Mouse (Mus musculus) lung, postnatal 36 days (tissue): ENCODE results near the gene Iqschfp.

Experiments
- DNase-seq: peaks from one replicate; pipeline ENCODE4 v3.0.0; 2022; ENCODE audit warnings: mixed read lengths

The Iqschfp gene

DNA sequence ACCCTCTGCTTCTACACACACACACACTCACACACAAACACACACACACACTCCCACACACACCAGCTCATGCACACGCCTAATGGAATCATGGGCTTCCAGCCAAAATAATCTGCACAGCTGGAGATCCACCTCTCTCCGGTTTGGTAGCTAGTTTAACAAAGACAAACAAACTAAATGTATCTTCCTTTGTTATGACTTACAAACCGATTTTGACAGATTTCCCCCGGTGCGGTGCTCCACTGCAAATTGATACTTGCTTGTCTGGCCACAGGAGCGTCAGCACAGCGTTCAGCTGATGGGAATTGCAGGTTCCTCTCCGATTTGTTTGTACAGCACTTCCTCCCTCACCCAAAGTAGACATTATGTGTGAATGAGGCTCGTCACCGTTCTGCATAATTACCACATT is 483.1 kb downstream of the Iqschfp start:
- DNase-seq, result no peak

DNA sequence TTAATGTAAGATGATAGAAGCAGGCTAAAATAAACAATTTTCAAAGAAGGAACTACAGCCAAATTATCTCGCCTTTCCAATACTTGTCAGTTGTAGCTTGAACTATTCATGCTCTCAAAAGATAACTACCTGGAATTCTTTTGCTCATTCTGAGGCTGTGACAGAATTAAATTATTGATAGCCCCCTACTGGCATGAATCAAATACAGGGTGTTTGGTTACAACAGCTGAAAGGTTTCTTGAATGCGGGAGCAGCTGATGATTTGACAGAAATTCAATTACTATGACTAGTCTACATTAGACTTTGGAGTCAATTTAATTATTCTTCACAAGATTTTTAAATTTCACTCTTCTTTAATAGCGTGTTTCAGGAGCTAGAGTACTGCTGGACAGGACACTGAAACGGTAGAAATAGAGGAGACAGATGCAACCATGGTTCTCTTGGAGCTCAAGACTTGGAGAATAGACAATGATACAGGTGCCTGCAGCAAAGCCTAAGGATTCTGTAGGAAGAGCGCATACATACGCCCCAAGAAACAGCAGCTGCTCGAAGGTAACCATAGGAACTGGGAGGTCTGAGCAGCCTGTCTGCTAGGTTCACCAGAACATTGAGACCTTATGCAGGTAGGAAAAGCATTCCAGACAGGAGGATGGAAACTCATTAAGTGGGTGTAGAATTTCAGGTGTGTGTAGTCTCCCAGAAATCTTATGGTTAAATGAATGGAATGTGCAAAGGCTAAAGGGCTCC is 485.6 kb downstream of the Iqschfp start:
- no peak for DNase-seq

DNA sequence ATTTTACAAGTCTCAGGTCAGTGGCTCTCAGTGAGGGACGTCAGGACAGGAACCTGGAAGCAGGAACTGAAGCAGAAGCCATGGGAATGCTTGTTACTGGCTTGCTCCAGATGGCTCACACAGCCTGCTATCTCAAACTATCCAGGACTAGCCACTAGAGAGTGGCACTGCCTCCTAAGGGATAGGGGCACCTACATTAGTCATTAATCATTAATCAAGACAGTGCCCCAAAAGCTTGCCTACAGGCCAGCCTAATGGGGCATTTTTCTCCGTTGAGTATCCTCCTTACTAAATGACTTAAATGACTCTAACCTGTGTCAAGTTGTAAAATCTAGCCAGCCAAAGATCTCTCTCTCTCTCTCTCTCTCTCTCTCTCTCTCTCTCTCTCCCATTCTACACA is 486.8 kb downstream of the Iqschfp start:
- DNase-seq, result no peak

DNA sequence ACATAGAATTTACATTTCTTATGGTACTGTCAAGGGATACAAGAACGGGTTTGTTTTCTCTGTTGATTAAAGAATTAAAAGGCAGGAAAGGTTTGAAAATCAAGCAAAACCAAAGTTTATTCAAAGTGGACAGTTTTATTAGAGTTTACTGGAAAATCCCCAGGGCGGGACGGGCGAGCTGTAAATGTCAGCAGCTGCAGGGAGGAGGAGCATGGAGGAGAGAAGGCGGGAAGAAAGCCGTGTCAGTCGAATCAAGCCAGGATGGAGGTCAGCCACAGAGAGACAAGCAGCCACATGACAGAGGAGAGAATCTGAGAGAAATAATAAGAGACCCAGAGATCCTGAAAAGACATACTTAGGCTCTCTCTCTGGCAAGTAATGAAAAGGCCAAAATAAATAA is 487.2 kb downstream of the Iqschfp start:
- peak; percentile 5 for DNase-seq

DNA sequence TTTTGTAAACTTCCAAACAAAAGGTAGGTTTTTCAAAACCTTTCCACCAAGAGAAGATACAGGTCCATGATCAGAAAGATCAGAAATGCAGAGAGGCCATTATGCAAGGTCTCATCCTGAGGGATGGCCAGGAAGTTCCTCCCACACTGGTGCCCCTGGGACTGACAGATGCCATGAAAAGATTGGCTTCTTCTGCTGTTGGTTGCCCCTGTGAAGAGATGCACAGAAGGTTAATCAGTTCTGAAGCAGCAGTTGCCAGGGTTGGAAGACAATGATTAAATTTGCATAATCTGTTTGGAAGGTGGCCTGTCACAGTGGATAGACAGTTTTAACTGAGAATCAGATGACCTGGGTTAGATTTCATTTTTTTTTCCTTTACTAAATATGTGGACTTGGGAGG is 491.6 kb downstream of the Iqschfp start:
- no peak for DNase-seq

DNA sequence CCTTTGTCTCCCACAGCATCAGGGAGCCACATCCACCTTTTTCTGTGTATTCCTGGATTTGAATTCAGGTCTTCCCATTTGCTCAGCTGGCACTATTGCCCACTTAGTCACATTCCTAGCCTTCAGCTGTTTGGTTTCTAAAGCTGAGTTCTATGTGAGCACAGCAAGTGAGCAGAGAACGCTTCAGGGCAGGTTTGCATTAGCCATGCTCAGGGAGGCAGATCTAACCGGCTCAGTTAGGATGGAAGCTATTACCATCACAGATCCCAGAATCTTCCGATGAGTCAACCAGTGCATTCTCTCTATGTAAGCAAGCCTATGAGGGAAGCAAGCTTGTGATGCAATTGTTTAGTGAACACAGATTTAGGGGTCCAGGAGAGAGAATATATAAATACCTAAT is 493.5 kb downstream of the Iqschfp start:
- no peak for DNase-seq

DNA sequence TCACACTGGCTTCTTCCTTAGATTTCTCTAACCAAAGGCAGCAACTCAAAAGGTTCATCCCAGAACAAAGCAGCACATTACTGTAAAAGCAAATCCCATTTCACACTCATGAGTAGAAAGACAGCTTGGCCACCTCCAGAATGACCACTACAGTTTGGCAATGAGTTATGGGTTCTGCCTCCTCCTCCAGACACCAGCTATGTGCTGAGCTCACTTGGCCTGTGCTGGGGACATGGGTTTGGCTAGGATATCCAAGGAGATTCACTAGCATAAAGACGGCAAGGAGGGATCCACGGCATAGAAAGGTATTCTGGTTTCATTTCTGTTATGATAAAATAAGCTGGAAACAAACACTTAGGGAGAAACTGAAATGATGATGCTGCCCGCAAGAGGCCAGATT is 496.0 kb downstream of the Iqschfp start:
- DNase-seq, result no peak

DNA sequence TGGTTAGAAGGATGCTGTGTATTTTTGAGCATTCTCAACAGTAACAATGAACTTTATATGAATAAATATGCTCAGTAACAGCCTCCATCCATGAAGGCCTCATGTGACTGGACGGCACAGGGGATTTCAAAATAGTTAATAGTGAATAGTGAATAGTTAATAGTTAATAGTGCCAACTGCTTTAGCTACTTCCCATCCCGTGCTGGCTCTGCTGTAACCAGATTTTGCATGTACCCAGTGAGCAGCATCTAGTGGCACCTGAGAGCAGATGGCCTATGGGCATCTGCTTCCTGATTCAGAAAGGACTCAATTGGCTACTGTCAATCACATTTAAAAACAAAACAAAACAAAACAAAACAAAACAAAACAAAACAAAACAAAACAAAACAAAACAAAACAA is 501.5 kb downstream of the Iqschfp start:
- DNase-seq, result no peak

DNA sequence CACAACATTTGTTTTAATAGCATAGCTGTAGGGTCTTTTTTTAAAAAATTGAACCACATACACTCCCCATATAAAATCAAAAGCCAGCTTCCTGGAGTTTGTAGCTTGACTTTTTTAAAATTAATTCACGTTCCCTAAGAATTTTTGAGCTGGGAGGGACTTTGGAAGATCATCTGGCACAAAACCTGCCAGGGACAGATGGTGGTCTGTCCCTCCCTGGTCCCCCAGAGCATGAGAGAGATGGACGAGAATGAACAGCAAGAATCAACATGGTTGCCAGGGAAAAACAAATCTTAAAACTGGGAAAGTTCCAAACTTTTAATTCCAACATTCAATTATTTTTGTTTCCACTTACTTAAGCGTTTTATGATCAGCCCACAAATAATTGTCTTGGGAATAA is 506.7 kb downstream of the Iqschfp start:
- DNase-seq, result no peak

DNA sequence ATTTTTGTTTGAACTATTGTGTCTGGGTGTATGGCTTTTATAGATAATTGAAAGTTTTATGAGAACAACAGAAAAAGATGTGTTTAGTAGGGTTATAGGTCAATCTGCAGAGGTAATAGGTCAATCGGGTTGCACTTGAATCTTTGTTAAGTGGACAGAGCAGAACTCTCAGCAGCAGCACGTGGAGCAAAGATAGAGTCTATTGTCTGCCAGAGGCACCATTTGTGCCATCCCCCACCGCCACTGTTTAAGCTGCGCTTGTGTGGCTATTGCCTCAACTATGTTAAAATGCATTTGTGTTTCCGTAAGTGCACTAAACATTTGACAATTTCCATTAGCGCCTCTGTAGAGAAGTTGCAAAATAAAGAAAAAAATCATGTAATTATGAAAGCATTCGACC is 508.1 kb downstream of the Iqschfp start:
- no peak for DNase-seq

DNA sequence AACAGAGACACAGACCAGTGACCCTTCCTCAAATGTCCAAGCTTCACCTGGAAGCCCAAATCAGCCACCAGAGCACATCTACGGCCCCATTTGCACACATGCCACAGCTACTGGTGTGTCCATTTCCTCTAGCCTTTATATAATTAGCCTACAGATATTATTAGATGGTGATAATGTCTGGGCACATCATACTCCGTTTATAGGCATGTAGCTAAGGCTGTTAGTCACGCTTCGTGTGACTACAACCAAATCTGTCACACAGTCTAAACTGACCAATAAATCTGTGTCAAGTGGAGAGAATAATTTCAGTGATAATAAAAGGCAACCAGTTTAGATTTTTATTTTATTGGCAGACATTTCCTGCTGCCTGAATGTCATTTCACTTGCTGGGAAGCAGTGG is 511.3 kb downstream of the Iqschfp start:
- no peak for DNase-seq

DNA sequence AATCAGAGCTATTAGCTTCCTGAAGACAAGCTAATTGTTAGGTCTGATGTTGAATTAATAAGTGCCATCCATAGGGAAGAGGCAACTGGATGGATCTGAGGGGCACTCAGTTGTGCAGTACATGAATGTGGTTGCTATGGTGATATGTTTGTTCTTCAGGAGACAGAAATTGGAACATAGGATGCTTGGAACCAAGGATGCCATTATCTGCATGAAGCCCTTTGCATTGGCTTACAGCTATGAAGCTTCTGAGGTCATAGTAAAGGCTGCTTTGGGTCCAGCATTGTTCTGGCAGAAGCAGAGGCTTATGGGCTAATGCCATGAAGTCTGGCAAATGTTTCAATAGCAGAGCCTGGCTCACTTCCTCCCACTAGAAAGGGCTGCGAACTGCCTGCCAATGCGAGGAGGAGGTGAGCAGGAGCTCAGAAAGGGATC is 511.8 kb downstream of the Iqschfp start:
- no peak for DNase-seq

DNA sequence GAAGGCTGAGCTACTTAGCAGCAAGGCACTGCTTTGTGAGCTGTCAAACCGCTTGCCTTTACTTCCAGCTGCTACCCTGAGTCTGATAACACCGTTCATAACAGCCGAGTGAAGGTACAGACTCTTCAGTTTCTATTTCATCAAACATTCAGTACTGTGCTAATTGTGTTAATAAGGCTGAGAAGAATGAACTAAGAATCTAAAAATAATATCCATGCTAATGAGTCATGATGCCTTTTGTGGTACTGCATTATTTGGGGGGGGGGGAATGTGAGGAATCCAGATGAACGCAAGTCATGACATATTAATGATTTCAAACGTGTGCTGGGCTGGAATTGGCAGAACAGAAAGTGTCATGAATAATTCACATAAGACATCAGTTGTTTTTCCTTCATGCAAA is 513.7 kb downstream of the Iqschfp start:
- no peak for DNase-seq

DNA sequence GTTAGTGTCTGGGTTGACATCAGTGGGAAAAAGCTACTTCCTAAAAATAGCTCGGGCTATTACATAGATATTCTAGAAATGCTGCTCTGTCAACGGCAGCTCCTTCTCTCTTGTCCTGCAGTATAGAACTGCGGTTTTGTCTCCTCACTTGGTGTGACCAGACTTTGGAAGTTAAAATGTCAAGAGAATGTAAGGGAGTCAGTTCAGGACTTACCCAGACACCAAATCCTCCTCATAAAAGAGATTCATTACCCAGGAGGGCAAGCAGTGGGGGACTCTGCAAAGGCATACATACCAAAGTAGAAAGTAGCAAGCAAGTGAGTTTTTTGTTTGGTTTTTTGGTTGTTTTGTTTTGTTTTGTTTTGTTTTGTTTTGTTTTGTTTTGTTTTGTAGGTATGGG is 520.2 kb downstream of the Iqschfp start:
- no peak for DNase-seq

DNA sequence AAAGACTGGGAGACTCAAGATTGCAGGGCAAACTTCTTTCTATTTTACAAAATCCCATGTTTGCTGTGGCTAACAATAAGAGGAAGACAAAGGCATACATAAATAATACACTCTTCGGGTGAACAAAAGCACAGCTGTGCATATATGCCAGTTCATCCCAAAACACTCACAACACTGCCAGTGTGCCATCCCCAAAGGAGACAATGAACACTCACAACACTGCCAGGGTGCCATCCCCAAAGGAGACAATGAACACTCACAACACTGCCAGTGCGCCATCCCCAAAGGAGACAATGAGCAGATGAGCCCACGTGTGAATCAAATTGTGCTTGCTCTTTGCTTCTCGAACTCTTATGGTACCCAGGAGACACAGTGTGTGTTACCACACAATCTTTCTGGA is 527.8 kb downstream of the Iqschfp start:
- no peak for DNase-seq

DNA sequence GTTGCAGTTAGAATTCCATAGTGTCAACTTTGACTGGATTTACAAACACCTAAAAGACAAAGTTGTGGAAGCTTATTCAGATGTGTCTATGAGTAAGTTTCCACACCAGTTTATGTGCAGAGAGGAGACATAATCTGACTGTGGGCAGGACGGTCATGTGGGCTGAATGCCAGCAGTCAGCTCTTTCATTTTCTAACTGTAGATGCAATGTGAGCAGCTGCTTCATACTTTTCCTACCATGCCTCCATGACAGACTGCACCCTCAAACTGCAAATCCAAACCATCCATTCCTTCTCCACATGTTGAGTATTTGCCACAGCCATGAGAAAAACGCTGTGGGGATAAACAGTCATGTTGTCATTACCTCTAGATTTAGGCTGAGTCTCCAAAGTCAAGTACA is 528.9 kb downstream of the Iqschfp start:
- DNase-seq, result peak; percentile 6

DNA sequence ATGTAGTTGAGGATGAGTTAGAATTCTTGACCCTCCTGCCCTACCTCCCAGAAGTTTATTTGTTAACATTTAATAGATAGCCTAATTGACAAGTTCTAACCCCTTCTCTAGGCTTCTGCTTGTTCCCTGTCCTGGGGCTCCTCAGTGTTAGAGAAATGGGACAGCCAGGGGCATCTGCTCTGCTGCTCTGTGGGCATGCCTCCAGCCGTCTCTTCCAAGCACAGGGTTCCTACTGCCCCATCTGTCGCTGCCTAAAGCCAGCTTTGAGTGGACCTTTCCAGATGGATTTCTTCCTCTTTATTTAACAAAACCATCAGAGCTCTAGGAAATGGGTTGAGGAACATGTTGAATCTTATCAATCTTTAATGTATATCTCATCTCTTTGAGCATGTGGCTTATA is 529.8 kb downstream of the Iqschfp start:
- DNase-seq, result no peak

DNA sequence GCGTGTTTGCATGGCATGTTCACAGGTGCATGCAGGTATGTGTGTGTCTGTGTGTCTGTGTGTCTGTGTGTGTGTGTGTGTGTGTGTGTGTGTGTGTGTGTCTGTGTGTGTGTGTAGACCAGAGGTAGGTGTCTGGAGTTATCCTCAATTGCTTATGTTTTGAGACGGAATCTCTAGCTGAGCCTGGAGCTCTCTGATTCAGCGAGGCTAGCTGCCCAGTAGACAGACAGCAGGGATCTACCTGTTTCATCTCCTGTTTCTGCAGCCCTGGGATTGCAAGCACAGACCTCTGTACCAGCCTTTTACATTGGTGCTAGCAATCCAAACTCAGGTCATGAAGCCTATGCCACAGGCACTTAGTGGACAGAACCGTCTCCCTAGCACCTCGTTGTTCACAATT is 536.0 kb downstream of the Iqschfp start:
- DNase-seq, result no peak

DNA sequence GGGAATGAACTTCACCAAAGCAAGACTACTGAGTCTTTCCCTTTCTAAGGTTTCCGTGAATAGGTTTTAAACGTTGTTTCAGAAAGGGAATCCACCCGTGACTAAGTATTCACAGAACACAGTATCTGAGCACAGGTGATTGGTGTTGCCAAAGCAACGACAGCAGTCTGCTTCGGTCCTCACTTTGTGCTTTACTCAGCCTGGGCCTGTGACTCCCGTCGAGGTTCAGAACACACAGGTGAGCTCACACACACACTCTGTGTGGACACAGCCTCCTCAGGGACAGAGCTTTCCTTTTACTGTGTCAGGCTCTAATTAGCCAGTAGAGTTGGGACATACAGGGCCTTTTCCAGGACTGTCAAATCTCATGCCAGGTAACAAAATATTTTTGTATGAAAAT is 542.4 kb downstream of the Iqschfp start:
- DNase-seq, result no peak

DNA sequence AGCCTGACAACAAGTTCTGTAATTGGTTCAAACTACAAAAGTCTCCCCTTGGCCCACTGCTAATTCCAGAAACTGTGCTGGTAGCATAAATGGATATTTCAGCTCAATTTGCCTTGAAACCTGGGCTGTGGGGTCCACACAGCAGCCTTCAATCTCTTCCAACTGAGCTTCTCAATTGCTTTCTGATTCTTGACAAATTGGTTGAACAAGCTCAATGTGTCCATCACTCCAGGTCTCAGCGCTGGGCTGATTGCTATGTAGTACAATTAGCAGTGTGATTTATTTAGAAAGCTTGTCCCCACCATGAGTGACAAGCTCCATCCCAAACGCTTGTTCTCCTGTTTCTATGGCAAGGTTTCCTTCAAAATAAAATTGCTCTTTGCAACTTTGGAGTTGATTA is 542.9 kb downstream of the Iqschfp start:
- no peak for DNase-seq

DNA sequence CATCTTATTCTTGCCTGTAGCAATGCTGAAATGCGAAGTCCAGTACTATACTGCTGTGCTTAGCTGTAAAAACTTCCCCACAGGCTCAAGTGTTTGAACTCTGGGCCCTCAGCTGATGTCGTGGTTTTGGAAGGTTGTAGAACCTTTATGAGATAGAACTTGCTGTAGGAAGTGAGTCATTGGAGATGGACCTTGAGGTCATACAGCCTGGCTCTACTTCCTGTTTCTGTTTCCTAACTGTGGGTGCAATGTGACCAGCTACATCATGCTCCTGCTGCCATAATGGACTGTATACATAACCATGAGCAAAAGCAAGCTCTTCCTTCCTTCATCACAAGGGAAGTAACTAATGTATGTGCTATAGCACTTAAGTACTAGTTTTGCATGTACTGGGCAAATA is 556.4 kb downstream of the Iqschfp start:
- no peak for DNase-seq

DNA sequence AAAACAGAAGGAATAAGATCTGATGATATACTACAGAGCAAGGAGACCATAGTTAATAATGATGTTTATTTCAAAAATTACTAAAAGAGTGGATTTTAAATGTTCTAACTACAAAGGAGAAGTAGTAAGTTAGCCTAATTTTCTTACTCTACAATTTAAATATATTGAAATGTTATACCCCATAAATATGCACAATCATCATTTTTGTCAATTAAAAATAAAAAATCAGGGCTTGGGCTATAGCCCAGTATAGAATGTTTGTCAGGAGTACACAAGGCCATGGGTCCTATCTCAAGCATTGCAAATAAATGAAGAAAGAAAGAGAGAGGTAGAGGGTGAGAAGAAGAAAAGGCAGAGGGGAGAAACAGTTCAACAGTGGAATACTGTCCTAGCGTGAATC is 559.6 kb downstream of the Iqschfp start:
- no peak for DNase-seq

DNA sequence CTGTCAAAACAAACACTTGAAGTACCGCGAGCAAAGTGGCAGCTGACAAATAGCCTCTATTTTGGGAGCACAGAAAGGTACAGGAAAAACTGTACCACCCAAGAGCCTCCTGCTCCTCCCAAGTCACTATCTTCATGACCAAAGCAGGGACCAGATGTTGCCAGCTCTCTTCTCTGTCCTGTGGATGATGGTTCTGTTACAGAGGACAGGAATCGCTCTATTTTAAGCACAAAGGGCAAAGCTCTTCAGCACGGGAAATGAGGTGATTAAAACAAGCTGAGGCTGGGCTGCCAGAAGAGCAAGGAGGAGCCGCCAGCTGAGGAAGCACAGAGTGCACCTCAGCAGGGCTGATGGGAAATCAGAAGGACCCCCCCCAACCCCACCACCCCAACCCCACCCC is 561.2 kb downstream of the Iqschfp start:
- DNase-seq, result peak; percentile 67

DNA sequence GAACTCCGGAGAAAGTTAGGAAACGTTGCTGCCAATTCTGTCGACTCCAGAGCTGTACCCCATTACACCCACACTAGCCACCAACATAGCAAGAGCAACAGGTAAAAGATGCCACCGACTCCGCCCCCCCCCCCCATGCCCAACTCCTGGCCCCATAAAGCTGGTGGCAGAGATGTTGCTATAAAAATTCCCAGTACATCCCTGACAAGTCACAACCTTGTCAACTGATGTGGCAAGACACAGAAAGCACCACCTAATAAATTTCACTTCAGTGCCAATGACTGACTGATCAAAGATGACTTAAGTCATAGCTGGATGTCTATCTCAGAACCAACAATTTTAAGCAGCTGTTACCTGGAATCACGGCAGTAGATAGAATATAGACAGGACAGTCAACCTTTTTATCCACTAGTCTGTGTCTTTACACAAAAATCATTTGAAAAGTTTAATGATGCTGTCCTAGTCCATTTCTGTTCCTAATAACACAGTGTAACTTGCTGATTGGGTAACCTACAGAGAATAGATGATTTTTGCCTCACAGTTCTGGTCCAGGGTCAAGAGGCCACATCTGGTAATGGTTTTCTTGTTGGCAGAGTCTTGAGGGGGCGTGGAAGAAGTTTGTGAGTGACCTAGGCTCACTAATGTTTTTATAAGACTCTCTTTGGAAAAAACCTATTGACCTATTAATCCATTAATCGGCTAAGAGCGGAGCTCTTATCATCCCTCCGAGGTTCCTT is 561.9 kb downstream of the Iqschfp start:
- DNase-seq, result peak; percentile 59

DNA sequence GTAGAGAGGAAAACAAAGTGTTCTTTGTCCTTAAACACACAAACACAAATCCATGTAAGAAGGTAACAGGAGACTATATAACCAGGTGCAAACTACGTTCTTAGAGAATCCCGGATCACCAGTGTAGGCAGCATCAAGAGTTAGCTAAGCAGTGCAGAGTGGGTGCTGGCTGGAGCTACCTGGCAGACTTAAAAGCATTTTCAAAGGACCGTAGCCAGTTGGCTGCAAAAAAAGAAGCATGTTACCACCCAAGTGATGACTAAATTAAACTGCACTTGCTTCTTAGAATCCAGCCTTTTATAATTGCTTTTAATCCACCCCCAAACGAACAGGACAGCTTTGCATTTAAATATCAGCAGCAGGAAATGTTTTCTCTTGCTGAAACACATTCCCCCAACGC is 574.6 kb downstream of the Iqschfp start:
- DNase-seq, result no peak
